Mouse (Mus musculus) forebrain, embryonic 11.5 days (tissue): ENCODE data around the gene Clec2g. TPM values are rescaled to one million over a fixed set of nuclear protein-coding genes. Genes with fewer than 3 reads are reported as not detected.

Experiments used
- ATAC-seq: fragments of 200-750 bp; cut with Nextera tagmentation; replicated peaks from 2 replicates; pipeline ENCODE4 v1.8.0; 2017; ENCODE audit warnings: moderate TSS enrichment; ENCODE audit not compliant: low FRiP score
- DNase-seq: peaks from one replicate; pipeline ENCODE4 v3.0.0-alpha.2; 2017; ENCODE audit warnings: low spot score
- H3K27ac ChIP-seq: fragments of 300-500 bp; sonication (generic); 2 replicates; pipeline ENCODE4 v1.5.1; 2014; ENCODE audit warnings: low read depth, low read length
- H3K27me3 ChIP-seq: fragments of 300-500 bp; sonication (generic); 2 replicates; pipeline ENCODE4 v1.6.1; 2014; ENCODE audit warnings: mild to moderate bottlenecking, low read length, mixed read lengths; ENCODE audit not compliant: control insufficient read depth, insufficient read depth
- H3K36me3 ChIP-seq: fragments of 300-500 bp; sonication (generic); 2 replicates; pipeline ENCODE4 v1.6.1; 2014; ENCODE audit warnings: mild to moderate bottlenecking, low read length, moderate library complexity, mixed read lengths; ENCODE audit not compliant: control insufficient read depth, insufficient read depth
- H3K4me1 ChIP-seq: fragments of 300-500 bp; sonication (generic); replicated peaks from 2 replicates; pipeline ENCODE4 v1.6.1; 2014; ENCODE audit warnings: low read length, mixed read lengths; ENCODE audit not compliant: control insufficient read depth, insufficient read depth
- H3K4me2 ChIP-seq: fragments of 300-500 bp; sonication (generic); 2 replicates; pipeline ENCODE4 v1.6.1; 2014; ENCODE audit warnings: low read depth, mild to moderate bottlenecking, low read length, moderate library complexity, mixed read lengths; ENCODE audit not compliant: severe bottlenecking
- H3K4me3 ChIP-seq: fragments of 300-500 bp; sonication (generic); 2 replicates; pipeline ENCODE4 v1.5.1; 2014; ENCODE audit warnings: low read depth, low read length
- H3K9ac ChIP-seq: fragments of 300-500 bp; sonication (generic); 2 replicates; pipeline ENCODE4 v1.6.1; 2014; ENCODE audit warnings: low read length
- H3K9me3 ChIP-seq: fragments of 300-500 bp; sonication (generic); 2 replicates; pipeline ENCODE4 v1.6.1; 2016; ENCODE audit warnings: low read length, mixed read lengths; ENCODE audit not compliant: control insufficient read depth
- WGBS: fragments of 180-500 bp; shearing (Covaris S2); extraction: QIAGEN DNeasy Blood & Tissue Kit; methylation state at CpG from one replicate; pipeline ENCODE4 v1.1.7; 2014; 5-methylcytosine and 5-hydroxymethylcytosine counted together
- microRNA-seq: library from miRNA; unstranded; fragments of <30 nt; microRNA quantifications from one replicate; pipeline ENCODE4, GENCODE M21; 2016; ENCODE audit not compliant: insufficient number of aligned reads
- polyA plus RNA-seq: library from polyadenylated mRNA; unstranded; fragments of >200 nt; fragmentation: Nextera tagmentation; extraction: Ambion mirVana; gene quantifications from 2 replicates; pipeline ENCODE4 v1.2.1, GENCODE M21; 2014

The Clec2g gene
- polyA plus RNA-seq, 1 experiment from 2014 or later, result not detected

DNA sequence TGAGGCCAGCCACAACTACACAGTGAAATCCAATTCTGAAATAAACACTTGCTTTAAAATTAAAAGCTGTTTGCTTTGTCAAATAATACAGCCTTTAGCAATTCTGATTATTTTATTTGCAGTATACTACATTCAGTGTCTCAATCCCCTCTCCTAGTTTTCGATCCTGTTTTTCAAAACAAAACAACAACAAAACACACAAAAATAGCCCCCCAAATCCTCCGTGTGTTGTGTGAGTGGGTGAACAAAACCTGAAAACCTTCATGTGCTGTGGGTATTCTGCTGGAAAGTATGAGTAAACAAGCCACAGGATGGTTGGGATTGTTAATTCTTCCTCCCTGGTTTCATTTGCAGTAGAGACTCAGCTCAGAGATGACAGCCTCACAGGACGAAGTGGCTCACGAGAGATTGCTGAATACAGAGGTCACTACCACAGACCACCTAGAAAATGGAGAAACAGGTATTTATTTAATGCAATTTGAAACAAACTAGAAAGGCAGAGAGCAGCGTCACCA is 79.6 kb downstream of the Clec2g start:
- H3K9ac ChIP-seq, result no peak overlapping the region
- H3K27me3 ChIP-seq, result no peaks in the 10 kb centered on the region
- no peak overlapping the region for H3K4me2 ChIP-seq
- 92% methylated on average over 5 of the region's 5 CpGs for WGBS
- no peaks in the 10 kb centered on the region for H3K36me3 ChIP-seq
- no peak overlapping the region for H3K27ac ChIP-seq
- ATAC-seq, result no peak
- H3K4me1 ChIP-seq, result no peaks in the 10 kb centered on the region
- H3K4me3 ChIP-seq, result no peak overlapping the region
- no peaks in the 10 kb centered on the region for H3K9me3 ChIP-seq
- no peak for DNase-seq

DNA sequence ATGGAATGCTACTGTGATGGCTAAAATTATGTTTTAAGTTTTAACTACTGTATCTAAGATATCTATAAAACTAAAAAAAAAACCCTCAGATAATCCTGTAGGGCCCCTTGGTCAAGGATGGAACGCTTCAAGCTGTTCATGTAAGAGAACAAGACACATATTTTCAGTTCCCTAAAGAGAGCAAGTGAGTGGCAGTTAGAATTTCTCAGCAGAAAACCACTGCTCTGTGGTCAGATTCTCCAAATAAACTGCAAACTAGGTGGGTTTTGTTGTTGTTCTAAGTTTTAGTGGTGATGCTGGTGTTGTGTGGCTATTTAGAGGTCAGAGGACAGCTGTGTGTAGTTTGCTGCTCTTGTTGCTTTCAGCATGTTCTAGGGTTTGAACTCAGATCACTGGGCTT is 80.2 kb downstream of the Clec2g start:
- ATAC-seq, result no peak
- 88% methylated on average over 1 of the region's 1 CpGs for WGBS
- no peak overlapping the region for H3K27ac ChIP-seq

GRCm38 (mm10) chr6:129027451-129028248 is 93.5 kb downstream of the Clec2g start:
- DNase-seq (no peak), ATAC-seq (no peak)
- H3K4me3 ChIP-seq, result no peak overlapping the region
- no peaks in the 10 kb centered on the region for H3K27me3 ChIP-seq
- no peaks in the 10 kb centered on the region for H3K36me3 ChIP-seq
- H3K4me1 ChIP-seq, result no peaks in the 10 kb centered on the region
- no peak overlapping the region for H3K9ac ChIP-seq
- H3K27ac ChIP-seq, result no peak overlapping the region
- 87% methylated on average over 8 of the region's 8 CpGs for WGBS
- no peak overlapping the region for H3K4me2 ChIP-seq
- no peaks in the 10 kb centered on the region for H3K9me3 ChIP-seq

More for the DNA sequence above, 80.2 kb downstream of the Clec2g start:
- Histone ChIP-seq H3K9ac (no peak overlapping the region), H3K27me3 (no peaks in the 10 kb centered on the region), H3K4me3 (no peak overlapping the region), H3K9me3 (no peaks in the 10 kb centered on the region), H3K36me3 (no peaks in the 10 kb centered on the region), H3K4me1 (no peaks in the 10 kb centered on the region), H3K4me2 (no peak overlapping the region)
- DNase-seq, result no peak

- no peak overlapping the region for H3K27ac ChIP-seq
- H3K27me3 ChIP-seq, result no peaks in the 10 kb centered on the region
- no peaks in the 10 kb centered on the region for H3K9me3 ChIP-seq
- DNase-seq (no peak), ATAC-seq (no peak)
- H3K4me2 ChIP-seq, result no peak overlapping the region
- no peak overlapping the region for H3K4me3 ChIP-seq
- WGBS, result 67% methylated on average over 6 of the region's 6 CpGs
- H3K9ac ChIP-seq, result no peak overlapping the region
- H3K4me1 ChIP-seq, result no peaks in the 10 kb centered on the region
- no peaks in the 10 kb centered on the region for H3K36me3 ChIP-seq
These were observed 96.1 kb downstream of the Clec2g start for GRCm38 (mm10) chr6:129030175-129030824.

GRCm38 (mm10) chr6:129030964-129031363 is 96.8 kb downstream of the Clec2g start:
- no peak for DNase-seq
- Histone ChIP-seq H3K27ac (no peak overlapping the region), H3K9me3 (no peaks in the 10 kb centered on the region), H3K36me3 (no peaks in the 10 kb centered on the region), H3K4me2 (no peak overlapping the region), H3K4me1 (no peaks in the 10 kb centered on the region), H3K27me3 (no peaks in the 10 kb centered on the region), H3K4me3 (no peak overlapping the region), H3K9ac (no peak overlapping the region)
- WGBS, result 87% methylated on average over 2 of the region's 2 CpGs
- ATAC-seq, result no peak

- H3K9me3 ChIP-seq, result no peaks in the 10 kb centered on the region
- no peak overlapping the region for H3K4me3 ChIP-seq
- H3K36me3 ChIP-seq, result no peaks in the 10 kb centered on the region
- no peaks in the 10 kb centered on the region for H3K4me1 ChIP-seq
- no peak overlapping the region for H3K4me2 ChIP-seq
- H3K27ac ChIP-seq, result no peak overlapping the region
- DNase-seq (no peak), ATAC-seq (no peak)
- no peak overlapping the region for H3K9ac ChIP-seq
- no peaks in the 10 kb centered on the region for H3K27me3 ChIP-seq
- 85% methylated on average over 2 of the region's 2 CpGs for WGBS
These were observed 99.2 kb downstream of the Clec2g start for GRCm38 (mm10) chr6:129033397-129033796.

Small RNAs within 50 kb of the gene (microRNA-seq; reads per million reads assigned to microRNA genes)
- gene Gm27336 (not detected), gene Mir7649 (not detected)

Other genes starting within 250 kb of the Clec2g start
- gene Klrb1, start 211.3 kb upstream of the Clec2g start, polyA plus RNA-seq, result not detected in 2 replicates
- not detected in 2 replicates for gene Klrb1c, start 145.2 kb upstream of the Clec2g start, polyA plus RNA-seq
- not detected in 2 replicates for gene Gm44511, start 108.1 kb upstream of the Clec2g start, polyA plus RNA-seq
- not detected in 2 replicates for gene Klrb1b, start 108.0 kb upstream of the Clec2g start, polyA plus RNA-seq
- gene Clec2i, start 46.8 kb upstream of the Clec2g start, polyA plus RNA-seq, result not detected in 2 replicates
- 0.28 and 0.88 TPM in 2 replicates for gene BC035044, start 43.3 kb upstream of the Clec2g start, polyA plus RNA-seq
- 0.23 TPM in 1 of 2 replicates, not detected in the other for gene Klrb1f, start 111.5 kb downstream of the Clec2g start, polyA plus RNA-seq
- gene Clec2e, start 166.5 kb downstream of the Clec2g start, polyA plus RNA-seq, result not detected in 2 replicates
- not detected in 2 replicates for gene Clec2d, start 246.2 kb downstream of the Clec2g start, polyA plus RNA-seq